Mouse (Mus musculus) bone marrow, adult 2 months (tissue): ENCODE results near the gene Sept10.

Experiments
- CTCF ChIP-seq: fragments of 200-500 bp; IDR thresholded peaks from 2 replicates; pipeline ENCODE4 v1.5.1; 2011; ENCODE audit warnings: low read length, control low read depth; ENCODE audit not compliant: control insufficient read depth, insufficient read depth
- POLR2A ChIP-seq: fragments of 200-500 bp; IDR thresholded peaks from 2 replicates; pipeline ENCODE4 v1.6.1; 2011; ENCODE audit warnings: low read depth, mild to moderate bottlenecking, control low read depth, low read length, borderline replicate concordance; ENCODE audit not compliant: control insufficient read depth

- TF ChIP-seq POLR2A = no peak
- TF ChIP-seq CTCF = no peak
Measured at GRCm38 (mm10) chr10:59223890-59224289, 2.2 kb upstream of the Sept10 start.
